Mouse (Mus musculus): ENCODE measurements at regions not wholly inside any gene's neighbourhood (a gene's known extent, or its start where the extent isn't known, plus 50 kb on each side); places are given as distances from the start of the nearest gene placed in this dataset.

GRCm38 (mm10) chr13:39376677-39377076, 416.0 kb upstream of the Slc35b3 start:
- no peaks in the 10 kb centered on the region for H3K4me1 ChIP-seq (replicated peaks; ENCODE audit: low read depth, low read length)
- H3K4me3 ChIP-seq (replicated peaks; ENCODE audit: low read length): no peak overlapping the region
- TF ChIP-seq NANOG (IDR thresholded peaks at IDR 0.05; ENCODE audit: borderline replicate concordance, low read length) (no peak), CTCF (conservative IDR thresholded peaks at IDR 0.05; ENCODE audit: low read length) (no peak), POU5F1 (IDR thresholded peaks at IDR 0.05; ENCODE audit: borderline replicate concordance, low read length) (no peak)
- H3K36me3 ChIP-seq (ENCODE audit: insufficient read depth, low read length): no peaks in the 10 kb centered on the region
- H3K9me3 ChIP-seq (ENCODE audit: low read length): no peaks in the 10 kb centered on the region
- H3K27me3 ChIP-seq (ENCODE audit: insufficient read depth, low read length): no peaks in the 10 kb centered on the region

GRCm38 (mm10) chr13:39376269-39376668, 415.6 kb upstream of the Slc35b3 start:
- no peaks in the 10 kb centered on the region for H3K4me1 ChIP-seq (replicated peaks; ENCODE audit: low read depth, low read length)
- no peaks in the 10 kb centered on the region for H3K27me3 ChIP-seq (ENCODE audit: insufficient read depth, low read length)
- H3K9me3 ChIP-seq (ENCODE audit: low read length): no peaks in the 10 kb centered on the region
- no peak overlapping the region for H3K4me3 ChIP-seq (replicated peaks; ENCODE audit: low read length)
- H3K36me3 ChIP-seq (ENCODE audit: insufficient read depth, low read length): no peaks in the 10 kb centered on the region
- no peak for TF ChIP-seq NANOG (IDR thresholded peaks at IDR 0.05; ENCODE audit: borderline replicate concordance, low read length)
- no peak for TF ChIP-seq POU5F1 (IDR thresholded peaks at IDR 0.05; ENCODE audit: borderline replicate concordance, low read length)
- TF ChIP-seq CTCF (conservative IDR thresholded peaks at IDR 0.05; ENCODE audit: low read length): no peak

GRCm38 (mm10) chr13:39372565-39372964, 411.9 kb upstream of the Slc35b3 start:
- H3K9me3 ChIP-seq (ENCODE audit: low read length): no peaks in the 10 kb centered on the region
- no peaks in the 10 kb centered on the region for H3K27me3 ChIP-seq (ENCODE audit: insufficient read depth, low read length)
- no peak overlapping the region for H3K4me3 ChIP-seq (replicated peaks; ENCODE audit: low read length)
- no peak for TF ChIP-seq NANOG (IDR thresholded peaks at IDR 0.05; ENCODE audit: borderline replicate concordance, low read length)
- TF ChIP-seq POU5F1 (IDR thresholded peaks at IDR 0.05; ENCODE audit: borderline replicate concordance, low read length): no peak
- TF ChIP-seq CTCF (conservative IDR thresholded peaks at IDR 0.05; ENCODE audit: low read length): peak; percentile 79
- no peaks in the 10 kb centered on the region for H3K4me1 ChIP-seq (replicated peaks; ENCODE audit: low read depth, low read length)
- H3K36me3 ChIP-seq (ENCODE audit: insufficient read depth, low read length): no peaks in the 10 kb centered on the region

GRCm38 (mm10) chr13:39363637-39364036, 403.0 kb upstream of the Slc35b3 start:
- Histone ChIP-seq H3K4me1 (replicated peaks; ENCODE audit: low read depth, low read length) (no peaks in the 10 kb centered on the region), H3K36me3 (ENCODE audit: insufficient read depth, low read length) (no peaks in the 10 kb centered on the region), H3K4me3 (replicated peaks; ENCODE audit: low read length) (no peak overlapping the region), H3K9me3 (ENCODE audit: low read length) (no peaks in the 10 kb centered on the region), H3K27me3 (ENCODE audit: insufficient read depth, low read length) (no peaks in the 10 kb centered on the region)
- TF ChIP-seq CTCF (conservative IDR thresholded peaks at IDR 0.05; ENCODE audit: low read length) (peak; percentile 17; the same call in 1 of the 2 replicates), NANOG (IDR thresholded peaks at IDR 0.05; ENCODE audit: borderline replicate concordance, low read length) (no peak)

- H3K36me3 ChIP-seq (ENCODE audit: insufficient read depth, low read length): no peaks in the 10 kb centered on the region
- H3K4me1 ChIP-seq (replicated peaks; ENCODE audit: low read depth, low read length): no peaks in the 10 kb centered on the region
- H3K4me3 ChIP-seq (replicated peaks; ENCODE audit: low read length): no peak overlapping the region
- H3K9me3 ChIP-seq (ENCODE audit: low read length): no peaks in the 10 kb centered on the region
- TF ChIP-seq CTCF (conservative IDR thresholded peaks at IDR 0.05; ENCODE audit: low read length): no peak
- TF ChIP-seq NANOG (IDR thresholded peaks at IDR 0.05; ENCODE audit: borderline replicate concordance, low read length): no peak
- no peak for TF ChIP-seq POU5F1 (IDR thresholded peaks at IDR 0.05; ENCODE audit: borderline replicate concordance, low read length)
- H3K27me3 ChIP-seq (ENCODE audit: insufficient read depth, low read length): no peaks in the 10 kb centered on the region
These were observed 401.9 kb upstream of the Slc35b3 start for GRCm38 (mm10) chr13:39362536-39362935.

- H3K27me3 ChIP-seq (ENCODE audit: insufficient read depth, low read length): no peaks in the 10 kb centered on the region
- H3K4me1 ChIP-seq (replicated peaks; ENCODE audit: low read depth, low read length): no peaks in the 10 kb centered on the region
- H3K9me3 ChIP-seq (ENCODE audit: low read length): no peaks in the 10 kb centered on the region
- TF ChIP-seq CTCF (conservative IDR thresholded peaks at IDR 0.05; ENCODE audit: low read length): no peak
- no peak for TF ChIP-seq POU5F1 (IDR thresholded peaks at IDR 0.05; ENCODE audit: borderline replicate concordance, low read length)
- no peak for TF ChIP-seq NANOG (IDR thresholded peaks at IDR 0.05; ENCODE audit: borderline replicate concordance, low read length)
- no peaks in the 10 kb centered on the region for H3K36me3 ChIP-seq (ENCODE audit: insufficient read depth, low read length)
- no peak overlapping the region for H3K4me3 ChIP-seq (replicated peaks; ENCODE audit: low read length)
These were observed 390.9 kb upstream of the Slc35b3 start for GRCm38 (mm10) chr13:39351606-39352005.

GRCm38 (mm10) chr13:39350668-39351067, 390.0 kb upstream of the Slc35b3 start:
- no peak overlapping the region for H3K4me3 ChIP-seq (replicated peaks; ENCODE audit: low read length)
- no peaks in the 10 kb centered on the region for H3K27me3 ChIP-seq (ENCODE audit: insufficient read depth, low read length)
- TF ChIP-seq CTCF (conservative IDR thresholded peaks at IDR 0.05; ENCODE audit: low read length): no peak
- TF ChIP-seq NANOG (IDR thresholded peaks at IDR 0.05; ENCODE audit: borderline replicate concordance, low read length): no peak
- TF ChIP-seq POU5F1 (IDR thresholded peaks at IDR 0.05; ENCODE audit: borderline replicate concordance, low read length): no peak
- no peaks in the 10 kb centered on the region for H3K9me3 ChIP-seq (ENCODE audit: low read length)
- no peaks in the 10 kb centered on the region for H3K4me1 ChIP-seq (replicated peaks; ENCODE audit: low read depth, low read length)
- H3K36me3 ChIP-seq (ENCODE audit: insufficient read depth, low read length): no peaks in the 10 kb centered on the region

GRCm38 (mm10) chr13:39347761-39348160, 387.1 kb upstream of the Slc35b3 start:
- Histone ChIP-seq H3K4me1 (replicated peaks; ENCODE audit: low read depth, low read length) (no peaks in the 10 kb centered on the region), H3K9me3 (ENCODE audit: low read length) (no peaks in the 10 kb centered on the region), H3K36me3 (ENCODE audit: insufficient read depth, low read length) (no peaks in the 10 kb centered on the region), H3K27me3 (ENCODE audit: insufficient read depth, low read length) (no peaks in the 10 kb centered on the region), H3K4me3 (replicated peaks; ENCODE audit: low read length) (no peak overlapping the region)
- TF ChIP-seq CTCF (conservative IDR thresholded peaks at IDR 0.05; ENCODE audit: low read length): no peak
- TF ChIP-seq POU5F1 (IDR thresholded peaks at IDR 0.05; ENCODE audit: borderline replicate concordance, low read length): no peak
- TF ChIP-seq NANOG (IDR thresholded peaks at IDR 0.05; ENCODE audit: borderline replicate concordance, low read length): no peak

- Histone ChIP-seq H3K9me3 (ENCODE audit: low read length) (peaks cover 5% of the 10 kb centered on the region; the same call in 1 of the 2 replicates), H3K4me1 (replicated peaks; ENCODE audit: low read depth, low read length) (no peaks in the 10 kb centered on the region), H3K4me3 (replicated peaks; ENCODE audit: low read length) (no peak overlapping the region), H3K36me3 (ENCODE audit: insufficient read depth, low read length) (no peaks in the 10 kb centered on the region), H3K27me3 (ENCODE audit: insufficient read depth, low read length) (peaks cover 7% of the 10 kb centered on the region)
- no peak for TF ChIP-seq CTCF (conservative IDR thresholded peaks at IDR 0.05; ENCODE audit: low read length)
- TF ChIP-seq NANOG (IDR thresholded peaks at IDR 0.05; ENCODE audit: borderline replicate concordance, low read length): no peak
- no peak for TF ChIP-seq POU5F1 (IDR thresholded peaks at IDR 0.05; ENCODE audit: borderline replicate concordance, low read length)
These were observed 374.2 kb upstream of the Slc35b3 start for GRCm38 (mm10) chr13:39334874-39335273.

All from E14TG2a.4 (cell line).